Mouse (Mus musculus): ENCODE results near the gene Clic5.

DNA sequence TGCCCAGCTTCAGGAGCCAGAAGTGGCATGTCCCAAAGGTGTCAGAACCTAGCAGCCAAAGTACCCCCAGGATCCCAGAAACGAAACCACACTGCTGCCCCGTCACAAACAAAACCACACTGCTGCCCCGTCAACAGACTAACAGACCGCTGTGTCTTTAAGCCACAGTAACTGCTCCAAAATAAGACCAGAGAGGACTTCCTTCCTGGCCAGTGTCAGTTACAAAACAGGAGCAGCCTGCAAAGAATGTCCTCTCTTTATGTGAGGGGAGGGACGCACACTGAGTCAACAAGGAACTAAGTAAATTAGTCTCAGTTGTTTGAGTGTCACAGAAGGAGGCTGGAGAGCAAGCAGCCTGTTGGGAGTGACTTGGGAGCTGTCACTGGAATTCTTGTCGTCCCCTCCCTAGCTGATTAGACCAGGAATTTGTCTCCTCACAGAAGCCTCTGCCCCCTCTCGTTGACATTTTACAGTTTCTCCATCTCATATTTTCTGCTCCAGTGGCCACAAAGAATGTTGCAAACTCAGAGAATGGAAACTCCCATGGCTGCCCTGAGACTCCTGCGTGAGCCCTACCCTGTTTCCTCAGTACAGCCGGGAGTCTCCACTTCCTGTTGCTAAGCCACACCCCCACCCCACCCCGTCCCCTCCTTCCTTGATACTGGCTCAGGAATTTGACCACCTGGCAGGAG lies 50.8 kb downstream of the Clic5 start:
- no peak for TF ChIP-seq CTCF (IDR thresholded peaks at IDR 0.05; ENCODE audit: extremely low read depth, insufficient read length, insufficient replicate concordance, low read depth, low read length)
- TF ChIP-seq POLR2A (IDR thresholded peaks at IDR 0.05; ENCODE audit: low read depth, low read length), result peak; percentile 35; the same call in 1 of the 2 replicates
